Mouse (Mus musculus): ENCODE measurements around the gene Zkscan17.

DNA sequence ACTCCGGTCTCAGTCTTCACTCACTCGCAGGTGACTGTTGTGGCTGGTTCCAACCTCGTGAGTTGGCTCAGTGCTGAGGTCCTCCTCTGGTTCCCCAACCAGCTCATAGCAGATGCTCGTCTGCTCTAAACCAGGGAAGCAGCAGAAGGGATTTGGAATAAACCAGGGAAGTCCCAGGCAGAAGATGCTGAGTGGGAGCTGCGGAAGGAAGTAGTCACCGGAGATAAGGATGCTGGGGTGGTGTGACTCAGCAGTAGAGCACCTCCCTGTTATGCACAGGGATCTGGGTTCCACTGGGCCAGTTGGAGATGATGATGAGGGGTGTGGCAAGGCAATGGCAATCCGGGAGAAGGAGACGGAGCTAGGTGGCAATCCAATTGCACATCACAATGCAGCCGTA is 17.5 kb upstream of the Zkscan17 start:
- TF ChIP-seq EP300 (IDR thresholded peaks at IDR 0.05; ENCODE audit: low read depth) (no peak), CTCF (IDR thresholded peaks at IDR 0.05; ENCODE audit: low read depth) (no peak)

Data from liver, embryonic 14.5 days (tissue).